In the genomic region with DNA sequence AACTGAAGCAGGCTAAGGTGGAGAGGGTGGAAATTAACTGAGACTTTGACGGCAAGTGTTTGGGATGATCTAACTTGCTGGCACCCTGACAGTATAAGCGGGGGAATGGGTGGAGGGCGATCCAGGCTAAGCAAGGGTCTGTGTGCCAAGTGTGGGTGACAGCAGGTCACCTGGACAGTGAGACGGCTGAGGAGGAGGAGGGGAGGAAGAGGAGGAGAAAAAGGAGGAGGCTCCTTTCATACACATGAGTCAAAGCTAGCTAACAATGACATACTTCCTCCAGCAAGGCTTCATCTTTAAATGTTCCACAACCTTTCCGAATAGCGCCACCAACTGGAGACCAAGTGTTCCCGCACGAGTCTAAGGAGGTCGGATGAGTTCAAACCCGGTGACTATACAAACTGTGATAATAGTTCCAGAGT, we compare ENCODE assay signal across 8 mouse cellular contexts. TPM values are rescaled to one million over a fixed set of nuclear protein-coding genes. Genes with fewer than 3 reads are reported as not detected.
DNase-seq lines count a peak whose midpoint lies in the region; ATAC-seq and TF ChIP-seq lines count a peak whose summit lies in the region.

No protein-coding gene starts in this region.

- H3K27me3 ChIP-seq in spleen, adult 2 months (ENCODE audit: control insufficient read depth, insufficient read depth, low read length), result no peaks in the 10 kb centered on the region
- no peaks in the 10 kb centered on the region for H3K27me3 ChIP-seq in forebrain, embryonic 11.5 days (ENCODE audit: control insufficient read depth, insufficient read depth, low read length)

- no peak overlapping the region for H3K4me2 ChIP-seq in forebrain, embryonic 11.5 days (ENCODE audit: low read depth, low read length, severe bottlenecking)

- no peaks in the 10 kb centered on the region; the same call in 1 of the 2 replicates for H3K4me1 ChIP-seq in spleen, adult 2 months (ENCODE audit: control insufficient read depth, insufficient read depth, insufficient read length)
- H3K4me1 ChIP-seq in forebrain, embryonic 11.5 days (replicated peaks; ENCODE audit: control insufficient read depth, insufficient read depth, low read length), result no peaks in the 10 kb centered on the region

- intact Hi-C loops in heart, postnatal 10 days (cut with DNase I), result loop anchor here (2.0 kb wide), 1 partner anchor 43 kb away; no protein-coding TSS in a partner anchor
- intact Hi-C loops in left cerebral cortex, postnatal 25 days (cut with DNase I), result no loop called here

- H3K9ac ChIP-seq in forebrain, embryonic 11.5 days (ENCODE audit: low read length), result no peak overlapping the region

- DNase-seq in spleen, adult 2 months (ENCODE audit: low read depth in 1 of 2, low spot score in 2 of 2), result peak; percentile 26 to 39
- DNase-seq in spleen, adult 12 weeks (ENCODE audit: low spot score), result no peak
- DNase-seq in ZHBTc4 (ENCODE audit: low read depth, low spot score), result peak; percentile 90
- peak; percentile 71 to 82 for DNase-seq in cerebellum, postnatal 36 days
- peak; percentile 62 to 79 for DNase-seq in heart, postnatal 10 days
- peak; percentile 25 to 57 for DNase-seq in left cerebral cortex, postnatal 25 days (ENCODE audit: low spot score in 2 of 2)
- DNase-seq in naive thymus-derived CD4-positive, alpha-beta T cell, adult 2 months (ENCODE audit: low read depth), result peak; percentile 71
- no peak for DNase-seq in forebrain, embryonic 11.5 days (ENCODE audit: low spot score)

- WGBS in spleen, adult 2 months, result 24% methylated on average over 10 of the region's 10 CpGs
- 31% methylated on average over 10 of the region's 10 CpGs for WGBS in forebrain, embryonic 11.5 days

- no peak for TF ChIP-seq POLR2A in spleen, adult 2 months (IDR thresholded peaks at IDR 0.05; ENCODE audit: low read depth, low read length)

- peak overlapping the region; percentile 1; the same call in 1 of the 2 replicates for H3K4me3 ChIP-seq in spleen, adult 2 months (ENCODE audit: extremely low read depth, insufficient read depth, insufficient read length)
- no peak overlapping the region for H3K4me3 ChIP-seq in forebrain, embryonic 11.5 days (ENCODE audit: low read depth, low read length)

- H3K36me3 ChIP-seq in spleen, adult 2 months (ENCODE audit: control insufficient read depth, insufficient read depth, low read length), result no peaks in the 10 kb centered on the region
- no peaks in the 10 kb centered on the region for H3K36me3 ChIP-seq in forebrain, embryonic 11.5 days (ENCODE audit: control insufficient read depth, insufficient read depth, low read length)

- TF ChIP-seq CTCF in spleen, adult 2 months (IDR thresholded peaks at IDR 0.05; ENCODE audit: extremely low read depth, insufficient read depth, insufficient read length, insufficient replicate concordance), result peak; percentile 24; the same call in 1 of the 2 replicates

- H3K9me3 ChIP-seq in forebrain, embryonic 11.5 days (ENCODE audit: control insufficient read depth, low read length), result no peaks in the 10 kb centered on the region

- no peak overlapping the region for H3K27ac ChIP-seq in spleen, adult 2 months (ENCODE audit: insufficient read depth, low read length)
- no peak overlapping the region for H3K27ac ChIP-seq in forebrain, embryonic 11.5 days (ENCODE audit: low read depth, low read length)

- ATAC-seq in forebrain, embryonic 11.5 days (replicated peaks; ENCODE audit: low FRiP score), result no peak

RNA-seq across cellular contexts. Expression of a gene that starts 10.3 kb away (rescaled TPM):
- 2.1 and 3.1 TPM in 2 replicates for polyA plus RNA-seq in spleen, adult 2 months (2012; rRNA removed)
- 1 to 10 TPM; 1.5 to 2.3 TPM for total RNA-seq in heart, postnatal 10 days (2021)
- 10 to 100 TPM; 12.0 to 13.0 TPM for total RNA-seq in left cerebral cortex, postnatal 25 days (2021)
- polyA plus RNA-seq in forebrain, embryonic 11.5 days (2014; fragmentation: Nextera tagmentation; extraction: Ambion mirVana), result 19.9 and 22.2 TPM in 2 replicates

RNA-seq across cellular contexts. Expression of a gene that starts 13.1 kb away (rescaled TPM):
- 0.13 TPM in 1 of 2 replicates, not detected in the other for polyA plus RNA-seq in spleen, adult 2 months (2012; rRNA removed)
- not detected for total RNA-seq in heart, postnatal 10 days (2021)
- total RNA-seq in left cerebral cortex, postnatal 25 days (2021), result under 1 TPM; 0.28 to 0.30 TPM
- 1.9 and 2.2 TPM in 2 replicates for polyA plus RNA-seq in forebrain, embryonic 11.5 days (2014; fragmentation: Nextera tagmentation; extraction: Ambion mirVana)

RNA-seq across cellular contexts. Expression of a gene that starts 17.1 kb away (rescaled TPM):
- 15.9 and 25.4 TPM in 2 replicates for polyA plus RNA-seq in spleen, adult 2 months (2012; rRNA removed)
- total RNA-seq in heart, postnatal 10 days (2021), result 100 to 1,000 TPM; 121 to 124 TPM
- 100 to 1,000 TPM; 219 to 220 TPM for total RNA-seq in left cerebral cortex, postnatal 25 days (2021)
- polyA plus RNA-seq in forebrain, embryonic 11.5 days (2014; fragmentation: Nextera tagmentation; extraction: Ambion mirVana), result 272 and 278 TPM in 2 replicates

RNA-seq across cellular contexts. Expression of a gene that starts 46.8 kb away (rescaled TPM):
- 1.2 and 1.6 TPM in 2 replicates for polyA plus RNA-seq in spleen, adult 2 months (2012; rRNA removed)
- 1 to 10 TPM; 2.7 to 3.4 TPM for total RNA-seq in heart, postnatal 10 days (2021)
- 1 to 10 TPM; 3.6 to 4.3 TPM for total RNA-seq in left cerebral cortex, postnatal 25 days (2021)
- 8.5 and 11.1 TPM in 2 replicates for polyA plus RNA-seq in forebrain, embryonic 11.5 days (2014; fragmentation: Nextera tagmentation; extraction: Ambion mirVana)

Comparison
In these comparisons a context has a peak if more than half of its experiments do, and no peak if none do; other contexts are left out.
1. DNase-seq: peak in spleen, adult 2 months (2 of 2), ZHBTc4 (single experiment), cerebellum, postnatal 36 days (2 of 2), heart, postnatal 10 days (2 of 2), left cerebral cortex, postnatal 25 days (2 of 2) and naive thymus-derived CD4-positive, alpha-beta T cell, adult 2 months (single experiment); none in spleen, adult 12 weeks (single experiment) and forebrain, embryonic 11.5 days (single experiment).
2. RNA of a gene that starts 10.3 kb away (total RNA-seq): 12.0 to 13.0 TPM in left cerebral cortex, postnatal 25 days; 1.5 to 2.3 TPM in heart, postnatal 10 days; every median in the first group is over 4 times any median in the second.